Mouse (Mus musculus) cerebellum, adult 2 months (tissue): ENCODE results near the gene Reg1.

Experiments used
- CTCF ChIP-seq: fragments of 200-500 bp; IDR thresholded peaks from 2 replicates; pipeline ENCODE4 v1.5.1; 2011; ENCODE audit warnings: low read depth, mild to moderate bottlenecking, control low read depth, low read length, moderate library complexity, borderline replicate concordance; ENCODE audit not compliant: insufficient read depth
- POLR2A ChIP-seq: fragments of 200-500 bp; IDR thresholded peaks from 2 replicates; pipeline ENCODE4 v1.6.1; 2011; ENCODE audit warnings: low read length, control low read depth, borderline replicate concordance; ENCODE audit not compliant: insufficient read depth

DNA sequence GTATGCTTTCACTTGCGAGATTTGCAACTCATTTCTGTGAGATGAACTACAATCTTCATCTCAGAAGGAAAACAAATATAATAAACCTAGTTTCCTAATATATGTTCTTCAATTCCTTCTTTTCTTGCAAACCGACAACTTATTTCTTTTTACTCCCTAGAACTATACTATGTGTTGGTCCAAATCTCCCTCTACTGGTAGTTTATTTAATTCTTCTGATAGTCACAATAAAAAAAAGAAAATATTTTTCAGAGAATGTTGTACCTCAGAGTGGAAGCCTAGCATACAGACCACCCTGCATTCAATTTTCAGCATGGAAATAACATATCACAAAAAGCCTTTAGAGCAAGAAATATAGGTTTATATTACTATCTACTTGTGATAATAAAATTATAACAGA, 40.8 kb downstream of the Reg1 start:
- TF ChIP-seq CTCF (no peak), POLR2A (no peak)
